Mouse (Mus musculus) urinary bladder, adult 18-20 months (tissue): Measurements from ENCODE around the gene Vmn1r209.
"Not testable (repeated sequence)": the region's sequence is repeated elsewhere in the genome, so short reads cannot be mapped to it uniquely, and the experiment has no call there.

ENCODE experiments used
- DNase-seq, 2 experiments: peaks; one replicate each; pipeline ENCODE4 v3.0.0; 2022; ENCODE audit warnings: low spot score in 2 of 2, mixed read lengths in 2 of 2

Vmn1r209 gene

DNA sequence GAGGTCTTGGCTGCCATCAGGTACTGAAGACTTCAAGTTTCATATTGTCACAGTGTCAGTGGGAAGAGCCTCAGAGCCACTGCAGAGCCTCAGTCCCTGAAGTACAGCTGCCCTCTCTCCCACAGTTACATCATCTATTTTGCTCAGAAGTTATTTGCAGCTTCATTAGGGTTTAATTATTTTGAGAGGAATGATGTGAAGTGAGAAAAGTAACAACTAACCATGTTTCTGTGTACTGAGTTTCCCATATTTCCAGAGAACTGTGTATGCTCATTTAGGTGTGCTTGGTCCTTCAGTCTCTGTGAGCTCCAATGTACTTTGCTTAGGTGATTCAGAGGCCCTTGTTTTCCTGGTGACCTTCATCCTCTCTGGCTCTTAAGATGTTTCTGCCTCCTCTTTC is at the start of gene Vmn1r209:
Vmn1r209 (minus strand) TSS at position 101 of the 400 bp plus-strand sequence.
- not testable (repeated sequence) for DNase-seq

DNA sequence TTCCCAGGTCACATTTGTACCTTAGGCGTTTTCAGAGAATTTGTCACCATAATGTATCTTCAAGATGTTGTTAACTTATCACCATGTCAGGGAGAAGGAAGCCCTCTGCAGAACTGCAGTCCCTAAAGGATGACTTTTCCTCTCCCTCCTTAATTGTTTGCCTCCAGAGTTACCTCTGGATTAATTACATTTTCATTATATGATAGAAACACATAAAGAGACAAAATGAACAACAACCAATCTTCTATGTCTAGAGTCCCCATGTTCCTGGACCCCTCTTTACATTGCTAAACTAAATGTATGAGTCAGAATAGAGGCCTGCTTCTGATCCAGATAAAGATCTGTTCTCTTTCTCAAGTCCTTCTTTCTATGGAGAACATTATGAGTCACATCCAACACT is 48.0 kb upstream of the Vmn1r209 start, which contains the start of gene Vmn1r211:
Vmn1r211 (minus strand) TSS at position 101 of the 400 bp plus-strand sequence.
- DNase-seq = no peak

DNA sequence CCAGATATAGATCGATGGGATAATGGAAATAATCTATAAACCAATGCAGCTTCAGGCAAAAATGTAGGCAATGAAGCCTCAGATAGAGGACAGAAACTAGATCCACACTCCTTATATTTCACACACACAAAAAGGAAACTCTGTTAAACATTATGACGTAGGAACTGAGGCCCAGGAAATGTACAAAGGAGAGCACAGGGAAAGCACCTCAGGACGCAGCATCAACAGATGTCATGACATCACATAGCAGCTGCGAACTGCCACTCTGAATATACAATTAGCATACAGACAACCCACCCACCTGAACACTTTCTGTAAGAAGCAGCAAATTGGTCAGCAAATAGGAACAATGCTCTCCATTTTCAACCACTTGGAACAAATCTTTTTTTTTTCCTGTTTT is 45.3 kb upstream of the Vmn1r209 start:
- no peak for DNase-seq

DNA sequence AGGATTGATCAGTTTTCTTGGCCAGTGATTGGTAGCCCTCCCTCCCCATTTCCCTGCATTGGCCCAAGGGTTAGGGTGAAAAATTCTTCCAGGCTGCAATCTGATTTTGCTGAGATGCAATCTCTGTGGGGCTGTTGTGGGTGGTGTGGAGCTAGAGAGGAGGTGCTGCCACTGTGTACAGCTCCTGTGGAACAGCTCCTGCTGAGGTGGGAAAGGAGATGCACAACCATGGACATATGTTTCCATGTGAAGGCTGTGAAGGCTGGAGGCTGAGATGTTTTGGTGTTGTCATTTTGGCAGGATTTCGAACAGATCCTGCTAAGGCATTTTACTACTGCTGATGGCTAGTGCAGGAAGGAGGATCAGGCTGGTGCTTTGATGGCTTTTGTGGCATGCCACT is 37.3 kb upstream of the Vmn1r209 start:
- DNase-seq = no peak

DNA sequence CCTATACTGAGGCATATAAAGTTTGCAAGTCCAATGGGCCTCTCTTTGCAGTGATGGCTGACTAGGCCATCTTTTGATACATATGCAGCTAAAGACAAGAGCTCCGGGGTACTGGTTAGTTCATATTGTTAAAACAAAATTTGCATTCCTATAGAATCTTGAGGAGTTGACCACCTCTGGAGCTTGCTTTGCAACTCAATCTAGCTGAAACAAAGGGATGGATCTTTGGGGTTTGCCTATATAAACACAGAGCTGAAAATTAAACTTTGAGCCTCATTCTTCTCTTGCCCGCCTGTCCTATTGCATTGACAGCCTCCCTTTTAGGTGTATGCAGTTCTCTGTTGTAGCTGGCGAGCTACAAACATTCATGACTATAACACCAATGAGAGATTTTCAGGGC is 34.8 kb upstream of the Vmn1r209 start:
- DNase-seq = not testable (repeated sequence)

DNA sequence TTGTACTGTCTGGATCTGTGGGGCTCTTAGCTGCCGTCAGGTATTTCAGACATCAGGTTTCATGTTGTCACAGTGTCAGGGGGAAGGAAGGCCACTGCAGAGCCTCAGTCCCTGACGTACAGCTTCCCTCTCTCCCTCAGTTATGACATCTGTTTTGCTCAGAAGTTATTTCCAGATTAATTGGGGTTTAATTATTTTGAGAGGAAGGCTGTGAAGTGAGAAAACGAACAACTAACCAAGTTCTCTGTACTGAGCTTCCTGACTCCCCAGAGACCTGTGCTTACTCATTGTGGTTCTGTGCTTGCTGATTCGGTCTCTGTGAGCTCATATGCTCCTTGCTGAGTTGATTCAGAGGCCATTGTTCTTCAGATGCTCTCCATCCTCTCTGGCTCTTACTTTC is 21.8 kb upstream of the Vmn1r209 start, which contains the start of gene Vmn1r210:
Vmn1r210 (minus strand) TSS at position 101 of the 400 bp plus-strand sequence.
- DNase-seq = no peak

DNA sequence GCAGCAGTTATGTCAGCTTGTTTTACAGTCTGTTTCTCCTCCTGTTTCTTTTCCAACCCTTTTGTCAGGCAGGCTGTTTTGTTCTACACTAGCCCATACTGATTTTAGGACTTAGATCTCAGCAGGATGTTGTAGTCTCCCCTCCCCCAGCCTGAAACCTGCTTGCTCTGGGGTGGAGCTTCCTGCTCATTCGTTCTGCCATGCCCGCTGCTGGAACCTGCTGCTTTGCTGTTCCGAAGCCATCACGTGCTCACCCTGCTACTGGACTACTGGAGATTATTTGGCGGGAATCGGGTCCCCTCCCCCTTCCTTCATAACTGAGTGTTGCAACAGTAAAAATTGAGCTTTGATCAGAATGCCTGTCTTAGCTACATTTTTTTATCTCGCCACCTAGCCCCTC is 19.9 kb upstream of the Vmn1r209 start:
- peak in 1 of 2 experiments; percentile 1 for DNase-seq

DNA sequence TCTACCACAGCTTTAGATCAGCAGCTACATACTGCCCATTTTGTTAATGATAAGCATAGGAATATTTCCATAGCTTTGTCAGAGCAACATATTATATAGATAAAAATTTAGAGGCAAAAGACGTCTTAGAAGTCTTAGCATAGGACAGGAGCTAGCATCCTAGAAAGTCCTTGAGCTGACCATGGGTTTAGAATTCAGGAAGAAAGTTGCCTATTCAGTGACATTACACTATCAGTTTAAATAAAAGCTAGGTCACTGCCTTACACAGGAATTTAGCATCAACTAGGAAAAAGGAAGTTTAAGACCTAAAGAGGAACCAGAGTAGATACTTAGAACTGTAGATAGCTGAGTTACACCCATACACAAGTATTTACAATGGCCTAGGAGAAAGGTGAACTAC is 12.1 kb upstream of the Vmn1r209 start:
- DNase-seq = not testable (repeated sequence)

DNA sequence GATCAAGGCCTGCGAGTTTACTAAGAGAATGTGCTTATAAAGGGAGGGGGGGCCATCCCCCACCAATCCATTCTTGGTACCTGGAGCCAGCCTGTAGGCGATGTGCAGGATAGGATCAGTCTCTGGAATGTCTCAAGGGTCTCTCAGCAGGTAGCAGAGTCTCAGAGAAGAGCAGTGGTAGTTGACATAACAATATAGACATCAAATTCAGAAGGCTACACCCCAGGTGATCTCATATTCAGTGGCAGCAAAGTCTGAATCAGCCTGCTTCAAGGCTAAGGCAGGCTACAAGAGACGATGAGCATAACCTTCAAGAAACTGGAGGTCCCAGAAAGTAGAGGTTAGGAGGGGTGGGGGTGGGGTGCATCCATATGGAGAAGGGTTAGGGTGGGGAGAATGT is 21.4 kb downstream of the Vmn1r209 start:
- not testable (repeated sequence) for DNase-seq

DNA sequence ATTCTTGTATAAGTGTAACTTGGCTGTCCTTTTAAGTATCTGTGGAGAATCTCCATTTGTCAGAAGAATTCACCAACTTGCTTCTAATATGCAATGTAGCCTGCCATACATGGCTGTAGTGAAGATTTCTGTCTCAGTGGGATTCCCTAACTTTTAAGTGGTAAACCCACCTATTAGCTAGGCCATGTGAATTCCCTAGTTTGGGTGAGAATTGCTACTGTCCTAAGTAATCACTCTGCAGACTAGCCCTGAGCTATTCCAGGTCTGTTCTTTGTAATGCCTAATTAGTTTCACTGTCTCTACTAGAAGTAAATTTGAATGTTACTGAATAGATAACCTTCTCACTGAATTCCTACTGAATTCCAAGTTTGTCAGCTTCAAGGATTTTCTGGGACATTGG is 25.3 kb downstream of the Vmn1r209 start:
- not testable (repeated sequence) for DNase-seq

DNA sequence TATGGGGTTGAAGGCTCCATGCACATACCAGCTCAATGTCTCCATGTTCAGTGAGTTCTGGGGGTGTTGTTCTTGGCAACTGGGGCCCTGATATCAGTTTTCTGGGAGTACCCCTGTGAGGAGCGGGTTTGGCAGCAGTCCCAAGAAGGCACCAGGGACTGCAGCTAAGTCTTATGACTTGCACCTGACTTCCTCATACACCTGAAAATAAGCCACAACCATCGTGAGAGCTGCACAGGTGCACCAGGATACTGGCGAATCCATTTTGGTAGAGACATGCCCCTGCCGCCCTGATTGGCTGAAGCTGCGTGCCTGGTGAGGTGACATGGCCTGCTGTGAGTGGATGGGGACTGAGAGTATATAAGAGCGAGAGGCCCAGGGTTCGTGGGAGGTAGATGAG is 32.2 kb downstream of the Vmn1r209 start, which contains the start of gene Vmn1r208:
Vmn1r208 (minus strand) TSS at position 101 of the 400 bp plus-strand sequence.
- DNase-seq = not testable (repeated sequence)

DNA sequence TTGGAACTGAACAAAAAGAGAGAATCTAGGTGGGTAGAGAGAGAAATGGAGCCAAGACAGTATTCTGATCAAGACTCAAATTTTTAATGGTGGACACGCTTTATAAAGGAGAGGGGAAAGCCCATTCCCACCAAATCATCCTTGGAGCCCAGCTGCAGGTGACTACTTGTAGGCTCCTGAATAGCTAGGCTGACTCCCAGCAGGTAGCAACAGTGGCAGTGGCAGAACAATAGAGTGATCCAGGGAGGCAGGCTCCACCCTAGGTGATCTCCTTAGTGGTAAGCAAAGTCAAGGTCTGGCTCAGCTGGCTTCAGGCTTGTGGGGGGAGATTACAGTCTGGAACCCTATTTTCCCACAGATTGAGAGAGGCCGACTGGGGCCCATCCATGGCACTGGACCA is 37.9 kb downstream of the Vmn1r209 start:
- DNase-seq = not testable (repeated sequence)
